Comparison of ENCODE assay signal across 29 mouse cellular contexts in genomic region chr10:107971748-107972147, GRCm38 (mm10). TPM values are rescaled to one million over a fixed set of nuclear protein-coding genes. Genes with fewer than 3 reads are reported as not detected.
DNase-seq lines count a peak whose midpoint lies in the region; ATAC-seq and TF ChIP-seq lines count a peak whose summit lies in the region.
"Had no signal": no experiment of that assay in that cellular context is flagged by ENCODE, and none has a peak within 500 bp of the region (broad histone marks: within the 10 kb centered on the region; RNA-seq: fewer than 3 reads in every experiment).

No protein-coding gene starts in this region.

- TF ChIP-seq CTCF in embryonic fibroblast, embryonic 13.5 days (IDR thresholded peaks at IDR 0.05; ENCODE audit: borderline replicate concordance, insufficient read depth, low read length), result no peak

- no peak overlapping the region for H3K4me2 ChIP-seq in embryonic facial prominence, embryonic 14.5 days (ENCODE audit: low read depth, low read length)
- no peak overlapping the region for H3K4me2 ChIP-seq in midbrain, embryonic 11.5 days
- H3K4me2 ChIP-seq in midbrain, embryonic 13.5 days (replicated peaks), result no peak overlapping the region
- H3K4me2 ChIP-seq: embryonic facial prominence, embryonic 12.5 days; forebrain, embryonic 13.5 days; heart, embryonic 11.5 days; intestine, embryonic 15.5 days had no signal

- no peak overlapping the region for H3K4me3 ChIP-seq in embryonic facial prominence, embryonic 14.5 days (ENCODE audit: low read depth, low read length)
- H3K4me3 ChIP-seq in embryonic facial prominence, embryonic 10.5 days, result no peak overlapping the region
- H3K4me3 ChIP-seq in midbrain, embryonic 11.5 days (ENCODE audit: low read depth, low read length), result no peak overlapping the region
- H3K4me3 ChIP-seq in midbrain, embryonic 13.5 days (replicated peaks), result no peak overlapping the region
- no peak overlapping the region for H3K4me3 ChIP-seq in embryonic fibroblast, embryonic 13.5 days (ENCODE audit: insufficient read depth, low read length)
- H3K4me3 ChIP-seq: embryonic facial prominence, embryonic 12.5 days; forebrain, embryonic 10.5 days; forebrain, embryonic 13.5 days; gastrocnemius, adult 2 months; intestine, embryonic 15.5 days had no signal

- no peak overlapping the region for H3K9ac ChIP-seq in embryonic facial prominence, embryonic 14.5 days (ENCODE audit: low read depth, low read length)
- H3K9ac ChIP-seq in midbrain, embryonic 11.5 days (ENCODE audit: low read length), result no peak overlapping the region
- H3K9ac ChIP-seq in midbrain, embryonic 13.5 days (replicated peaks), result no peak overlapping the region
- H3K9ac ChIP-seq: embryonic facial prominence, embryonic 12.5 days; forebrain, embryonic 13.5 days; forebrain, postnatal 0 days; intestine, embryonic 15.5 days had no signal

- H3K27me3 ChIP-seq in embryonic facial prominence, embryonic 14.5 days (replicated peaks; ENCODE audit: control insufficient read depth, insufficient read depth, low read length), result no peaks in the 10 kb centered on the region
- H3K27me3 ChIP-seq in embryonic facial prominence, embryonic 10.5 days (replicated peaks; ENCODE audit: low read depth, poor library complexity, severe bottlenecking), result no peaks in the 10 kb centered on the region
- no peaks in the 10 kb centered on the region for H3K27me3 ChIP-seq in midbrain, embryonic 11.5 days (ENCODE audit: control insufficient read depth, insufficient read depth, low read length)
- no peaks in the 10 kb centered on the region for H3K27me3 ChIP-seq in midbrain, embryonic 13.5 days
- H3K27me3 ChIP-seq: CH12.LX; embryonic facial prominence, embryonic 12.5 days; forebrain, embryonic 13.5 days; intestine, embryonic 15.5 days; Patski had no signal

- no peak for TF ChIP-seq POLR2A in embryonic fibroblast, embryonic 13.5 days (IDR thresholded peaks at IDR 0.05; ENCODE audit: low read depth, low read length)

- no peak for ATAC-seq in embryonic facial prominence, embryonic 14.5 days (ENCODE audit: low read depth)
- no peak for ATAC-seq in midbrain, embryonic 11.5 days (ENCODE audit: low FRiP score)
- ATAC-seq in midbrain, embryonic 13.5 days, result no peak
- ATAC-seq: activated CD4-positive, CD25-positive, alpha-beta regulatory T cell, adult 4 months; forebrain, embryonic 13.5 days; forebrain, postnatal 0 days; hindbrain, embryonic 16.5 days; intestine, embryonic 15.5 days; Patski had no signal

- H3K36me3 ChIP-seq in embryonic facial prominence, embryonic 14.5 days (ENCODE audit: control insufficient read depth, insufficient read depth, low read length), result no peaks in the 10 kb centered on the region
- no peaks in the 10 kb centered on the region for H3K36me3 ChIP-seq in embryonic facial prominence, embryonic 10.5 days (replicated peaks)
- no peaks in the 10 kb centered on the region for H3K36me3 ChIP-seq in midbrain, embryonic 11.5 days (ENCODE audit: control insufficient read depth, insufficient read depth, low read length)
- H3K36me3 ChIP-seq in midbrain, embryonic 13.5 days, result no peaks in the 10 kb centered on the region
- H3K36me3 ChIP-seq: embryonic facial prominence, embryonic 12.5 days; forebrain, embryonic 10.5 days; G1E; intestine, embryonic 15.5 days had no signal

- DNase-seq in embryonic facial prominence, embryonic 14.5 days (ENCODE audit: low spot score), result peak; percentile 9
- DNase-seq in embryonic facial prominence, embryonic 10.5 days (ENCODE audit: low spot score), result no peak
- DNase-seq in midbrain, embryonic 11.5 days (ENCODE audit: low spot score, missing footprints), result peak; percentile 85
- DNase-seq in ZHBTc4 (ENCODE audit: low read depth, low spot score), result peak; percentile 28
- no peak for DNase-seq in thymus, postnatal 36 days
- DNase-seq: adrenal gland, adult 8-10 months; adrenal gland, postnatal 25 days; B cell, adult 2 months; cerebellum, adult 11-12 months; cerebellum, adult 8-10 months; cerebellum, postnatal 10 days; cerebellum, postnatal 36 days; forebrain, postnatal 0 days; gastrocnemius, adult 2 months; gastrocnemius, postnatal 14 days; heart, adult 11 months; kidney, adult 11 months had no signal

- H3K4me1 ChIP-seq in embryonic facial prominence, embryonic 14.5 days (ENCODE audit: control insufficient read depth, insufficient read depth, low read length), result no peaks in the 10 kb centered on the region
- H3K4me1 ChIP-seq in embryonic facial prominence, embryonic 10.5 days, result no peaks in the 10 kb centered on the region
- no peaks in the 10 kb centered on the region for H3K4me1 ChIP-seq in midbrain, embryonic 11.5 days (ENCODE audit: control insufficient read depth, insufficient read depth, low read length)
- no peaks in the 10 kb centered on the region for H3K4me1 ChIP-seq in midbrain, embryonic 13.5 days (replicated peaks)
- H3K4me1 ChIP-seq in embryonic fibroblast, embryonic 13.5 days (ENCODE audit: control insufficient read depth, insufficient read depth, low read length), result peaks cover 3% of the 10 kb centered on the region; the same call in 1 of the 2 replicates
- H3K4me1 ChIP-seq: embryonic facial prominence, embryonic 12.5 days; forebrain, embryonic 13.5 days; intestine, embryonic 15.5 days had no signal

- no peaks in the 10 kb centered on the region for H3K9me3 ChIP-seq in embryonic facial prominence, embryonic 14.5 days (ENCODE audit: control insufficient read depth, low read length)
- no peaks in the 10 kb centered on the region for H3K9me3 ChIP-seq in embryonic facial prominence, embryonic 10.5 days
- no peaks in the 10 kb centered on the region for H3K9me3 ChIP-seq in midbrain, embryonic 11.5 days (ENCODE audit: control insufficient read depth, low read length)
- no peaks in the 10 kb centered on the region for H3K9me3 ChIP-seq in midbrain, embryonic 13.5 days
- H3K9me3 ChIP-seq: embryonic facial prominence, embryonic 12.5 days; forebrain, embryonic 10.5 days; forebrain, embryonic 13.5 days; G1E; intestine, embryonic 15.5 days had no signal

- peak overlapping the region; percentile 15; the same call in 1 of the 2 replicates for H3K27ac ChIP-seq in embryonic facial prominence, embryonic 14.5 days (replicated peaks; ENCODE audit: low read depth, low read length)
- no peak overlapping the region for H3K27ac ChIP-seq in embryonic facial prominence, embryonic 10.5 days (replicated peaks)
- no peak overlapping the region for H3K27ac ChIP-seq in midbrain, embryonic 11.5 days (ENCODE audit: low read depth, low read length)
- H3K27ac ChIP-seq in midbrain, embryonic 13.5 days, result no peak overlapping the region
- peak overlapping the region; percentile 27 for H3K27ac ChIP-seq in embryonic fibroblast, embryonic 13.5 days (ENCODE audit: insufficient read depth, low read length)
- H3K27ac ChIP-seq: embryonic facial prominence, embryonic 12.5 days; forebrain, embryonic 10.5 days; forebrain, embryonic 13.5 days; gastrocnemius, adult 2 months; intestine, embryonic 15.5 days had no signal

RNA-seq across cellular contexts. Expression of gene Otogl, which starts 59.8 kb away (rescaled TPM):
- polyA plus RNA-seq in embryonic facial prominence, embryonic 14.5 days (2014; fragmentation: Nextera tagmentation; extraction: Ambion mirVana), result 1.2 TPM in 2 replicates
- polyA plus RNA-seq in embryonic facial prominence, embryonic 10.5 days (2016; fragmentation: Nextera tagmentation; extraction: Ambion mirVana), result 0.09 and 0.10 TPM in 2 replicates
- polyA plus RNA-seq in midbrain, embryonic 11.5 days (2014; fragmentation: Nextera tagmentation; extraction: Ambion mirVana), result 0.01 TPM in 1 of 2 replicates, not detected in the other
- polyA plus RNA-seq in midbrain, embryonic 13.5 days (2015; fragmentation: Nextera tagmentation; extraction: Ambion mirVana), result 0.03 TPM in 2 replicates
- polyA plus RNA-seq in embryonic fibroblast, embryonic 13.5 days (2011; ENCODE audit: insufficient read length, low read depth, missing spikeins), result 0.05 and 0.07 TPM in 2 replicates
- polyA plus RNA-seq: activated CD4-positive, CD25-positive, alpha-beta regulatory T cell, adult 4 months; forebrain, embryonic 10.5 days; forebrain, embryonic 13.5 days; G1E had no signal

Comparison
In these comparisons a context has a peak if more than half of its experiments do, and no peak if none do; other contexts are left out.
1. DNase-seq: peak in embryonic facial prominence, embryonic 14.5 days (single experiment), midbrain, embryonic 11.5 days (single experiment) and ZHBTc4 (single experiment); none in embryonic facial prominence, embryonic 10.5 days (single experiment) and thymus, postnatal 36 days (0 of 2).
2. H3K27ac ChIP-seq: peak in embryonic facial prominence, embryonic 14.5 days (single experiment) and embryonic fibroblast, embryonic 13.5 days (single experiment); none in embryonic facial prominence, embryonic 10.5 days (single experiment), midbrain, embryonic 11.5 days (single experiment) and midbrain, embryonic 13.5 days (single experiment).